Mouse (Mus musculus) cortical plate, adult 2 months (tissue): Measurements from ENCODE around the gene Catsperz. TPM values are rescaled to one million over a fixed set of nuclear protein-coding genes. Genes with fewer than 3 reads are reported as not detected.

Source experiments
- H3K27ac ChIP-seq: fragments of 200-500 bp; 2 replicates; pipeline ENCODE4 v1.5.1; 2012; ENCODE audit warnings: low read length, control low read depth, inconsistent platforms; ENCODE audit not compliant: insufficient read depth
- H3K4me1 ChIP-seq: fragments of 200-500 bp; 2 replicates; pipeline ENCODE4 v1.6.1; 2011; ENCODE audit warnings: low read length; ENCODE audit not compliant: control insufficient read depth, insufficient read depth
- H3K4me3 ChIP-seq: fragments of 200-500 bp; 2 replicates; pipeline ENCODE4 v1.5.1; 2011; ENCODE audit warnings: mild to moderate bottlenecking, low read length, control low read depth; ENCODE audit not compliant: insufficient read depth
- CTCF ChIP-seq: fragments of 200-500 bp; IDR thresholded peaks from 2 replicates; pipeline ENCODE4 v1.5.1; 2011; ENCODE audit warnings: mild to moderate bottlenecking, control low read depth, low read length; ENCODE audit not compliant: insufficient read depth; ENCODE audit errors: extremely low read depth
- POLR2A ChIP-seq: fragments of 200-500 bp; IDR thresholded peaks from 2 replicates; pipeline ENCODE4 v1.6.1; 2011; ENCODE audit warnings: mild to moderate bottlenecking, low read length, control low read depth; ENCODE audit not compliant: insufficient read depth; ENCODE audit errors: extremely low read depth
- polyA plus RNA-seq: library from polyadenylated mRNA; depleted of rRNA; stranded (reverse); fragments of >200 nt; gene quantifications from 2 replicates; pipeline ENCODE4 v1.2.3, GENCODE M21; 2012

The Catsperz gene
- polyA plus RNA-seq, 1 experiment = 33.9 TPM

DNA sequence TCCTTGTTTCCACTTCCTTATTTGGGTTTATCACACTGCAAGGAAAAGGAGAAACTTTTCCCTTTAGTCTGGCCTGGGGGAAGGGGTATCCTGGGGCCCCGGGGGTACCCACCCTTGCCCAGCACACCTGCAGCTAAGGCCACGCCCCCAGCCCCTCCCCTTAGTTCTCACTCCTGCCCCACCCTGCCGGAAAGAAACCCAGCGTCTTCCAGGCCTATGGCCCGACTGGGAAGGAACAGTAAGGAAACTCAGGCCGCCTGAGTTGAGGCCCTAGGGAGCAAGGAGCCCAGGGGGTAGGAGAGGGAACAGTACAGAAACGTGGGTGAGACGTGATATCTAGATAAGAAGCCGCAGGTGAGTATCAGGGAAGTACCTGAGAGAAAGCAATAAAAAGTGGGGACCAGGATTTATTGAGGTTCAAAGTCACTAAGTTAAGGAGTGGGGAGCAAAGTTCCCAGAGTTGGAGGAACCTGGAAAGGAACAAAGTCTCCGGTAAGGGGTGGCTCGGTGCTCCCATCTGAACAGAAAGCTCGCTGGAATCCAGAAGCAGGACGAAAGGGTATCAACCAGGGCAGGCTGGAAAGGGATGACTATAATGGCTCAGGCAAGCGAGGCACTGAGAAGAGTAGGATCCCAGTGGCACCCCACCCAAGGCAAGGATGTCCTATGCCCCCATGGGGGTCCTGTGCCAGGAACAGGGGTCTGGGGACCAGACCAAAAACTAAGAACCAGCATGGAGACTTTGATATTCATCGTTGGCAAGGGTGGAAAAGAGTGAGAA is 43.5 kb upstream of the Catsperz start:
- Histone ChIP-seq H3K4me1 (no peaks in the 10 kb centered on the region), H3K4me3 (peak overlapping the region; percentile 19; the same call in 1 of the 2 replicates), H3K27ac (no peak overlapping the region)
- TF ChIP-seq POLR2A = no peak
- no peak for TF ChIP-seq CTCF

DNA sequence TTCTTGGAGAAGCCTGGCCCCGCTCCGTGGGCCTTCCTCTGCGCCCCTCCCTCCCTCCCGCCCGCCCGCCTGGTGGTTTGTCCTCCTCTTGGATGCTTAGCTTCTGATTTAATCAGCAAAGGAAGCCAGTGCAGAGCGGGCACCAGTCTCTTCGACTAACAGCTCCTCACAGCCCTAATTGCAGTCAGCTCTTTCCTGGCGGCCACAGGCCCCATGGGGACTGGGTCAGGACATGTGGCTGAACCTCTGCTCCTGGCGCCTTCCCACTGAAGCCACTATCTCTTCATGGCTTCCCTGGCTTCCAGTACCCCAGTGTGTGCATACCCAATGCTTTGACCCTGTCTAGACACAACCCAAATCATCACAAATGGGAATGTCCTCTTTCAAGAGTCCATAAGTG is 31.3 kb upstream of the Catsperz start:
- no peak overlapping the region for H3K27ac ChIP-seq
- TF ChIP-seq POLR2A = no peak
- TF ChIP-seq CTCF = no peak
- peaks cover 2% of the 10 kb centered on the region; the same call in 1 of the 2 replicates for H3K4me1 ChIP-seq
- no peak overlapping the region for H3K4me3 ChIP-seq

DNA sequence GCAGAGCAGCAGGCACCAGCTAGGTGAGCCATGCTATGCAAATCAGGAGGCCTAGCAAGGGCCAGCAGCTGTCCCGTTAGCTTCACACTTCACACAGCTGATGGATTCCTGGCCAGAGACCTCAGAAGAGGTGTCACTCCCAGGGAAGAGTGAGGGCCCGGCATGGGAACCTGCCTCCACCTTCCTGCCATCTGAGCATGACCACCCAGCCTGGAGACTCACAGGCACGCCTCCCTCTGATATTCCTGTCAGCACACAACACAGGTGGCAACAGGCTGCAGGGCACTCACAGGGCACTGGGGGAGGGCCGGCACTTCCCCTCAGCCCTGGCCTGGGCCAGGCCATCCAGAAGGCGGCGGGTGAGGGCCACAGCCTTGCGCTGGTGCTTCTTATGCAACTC is 30.2 kb upstream of the Catsperz start:
- peaks cover 2% of the 10 kb centered on the region; the same call in 1 of the 2 replicates for H3K4me1 ChIP-seq
- no peak for TF ChIP-seq POLR2A
- no peak for TF ChIP-seq CTCF
- H3K27ac ChIP-seq = no peak overlapping the region
- H3K4me3 ChIP-seq = no peak overlapping the region

DNA sequence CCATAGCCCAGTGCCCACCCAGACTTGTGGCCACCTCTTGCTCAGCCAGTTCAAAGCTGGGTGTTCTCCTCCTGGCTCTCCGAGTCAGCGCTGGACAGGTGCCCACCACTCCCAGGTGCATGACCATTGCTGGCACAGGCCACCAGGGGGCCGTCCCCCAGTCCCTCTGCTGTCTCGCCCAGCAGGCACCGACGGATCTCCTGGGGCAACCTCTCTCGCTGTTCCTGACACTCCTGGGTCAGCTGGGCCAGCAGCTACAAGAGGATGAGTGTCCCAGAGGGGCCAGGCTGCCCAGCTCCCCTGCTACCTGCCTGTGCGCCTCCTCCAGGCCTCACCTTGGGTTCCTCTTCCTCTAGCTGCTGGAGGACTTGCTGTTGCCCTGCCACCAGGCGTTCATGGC is 28.9 kb upstream of the Catsperz start:
- no peak overlapping the region for H3K27ac ChIP-seq
- H3K4me1 ChIP-seq = peaks cover 2% of the 10 kb centered on the region; the same call in 1 of the 2 replicates
- H3K4me3 ChIP-seq = no peak overlapping the region
- TF ChIP-seq POLR2A (no peak), CTCF (no peak)

DNA sequence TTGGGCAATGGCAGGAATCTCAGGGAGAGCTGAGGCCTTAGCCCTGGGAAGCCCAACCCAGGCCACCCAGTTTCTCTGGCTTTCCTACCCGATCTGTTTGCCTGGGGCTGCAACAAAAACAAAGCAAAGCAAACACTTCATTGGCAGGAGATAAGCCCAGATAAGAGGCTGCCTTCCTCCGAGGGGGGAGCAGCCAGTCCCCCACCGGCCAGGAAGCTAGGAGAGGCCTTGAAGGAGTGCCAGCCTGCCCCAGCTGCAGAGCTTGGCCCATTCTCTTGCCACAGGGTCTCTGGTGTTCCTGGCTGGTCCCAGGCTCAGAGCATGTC is 27.5 kb upstream of the Catsperz start:
- TF ChIP-seq POLR2A (no peak), CTCF (no peak)
- H3K4me3 ChIP-seq = peak overlapping the region; percentile 66
- peaks cover 2% of the 10 kb centered on the region; the same call in 1 of the 2 replicates for H3K4me1 ChIP-seq
- H3K27ac ChIP-seq = peak overlapping the region; percentile 76

DNA sequence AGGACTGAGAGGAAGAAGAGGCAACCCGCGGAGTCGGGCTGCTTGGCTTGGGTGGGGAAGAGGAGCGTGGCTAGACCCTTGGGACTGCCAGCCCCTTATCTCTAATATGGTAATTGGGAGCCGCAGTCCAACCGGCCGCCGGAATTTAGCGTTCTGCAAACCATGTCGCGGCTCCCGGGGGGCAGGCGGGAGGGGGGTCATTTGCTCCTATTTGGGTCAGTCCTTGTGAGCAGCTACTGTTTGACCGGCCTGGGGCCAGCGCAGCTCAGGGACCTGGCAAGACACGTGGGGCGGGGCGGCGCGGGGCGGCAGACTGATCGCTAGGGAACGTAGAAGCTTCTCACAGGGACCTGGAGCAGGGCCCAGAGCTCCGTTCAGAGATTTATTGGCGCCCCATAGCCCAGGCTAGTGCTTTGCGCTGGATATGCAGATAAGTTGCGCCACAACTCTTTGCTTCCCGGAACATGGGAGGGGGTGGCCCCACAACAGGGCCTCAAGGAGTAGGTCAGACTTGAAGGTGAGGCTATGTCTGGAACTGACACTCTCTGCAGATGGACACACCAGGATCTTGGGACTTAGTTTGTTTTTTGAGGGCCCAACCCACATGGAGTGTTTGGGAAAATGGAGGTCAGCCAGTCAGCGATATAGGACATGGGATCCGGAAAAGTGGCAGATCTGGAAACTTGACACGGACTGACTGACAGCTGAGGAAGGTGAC is 27.0 kb upstream of the Catsperz start:
- TF ChIP-seq CTCF = no peak
- no peak for TF ChIP-seq POLR2A
- peaks cover 2% of the 10 kb centered on the region; the same call in 1 of the 2 replicates for H3K4me1 ChIP-seq
- H3K27ac ChIP-seq = peak overlapping the region; percentile 76
- H3K4me3 ChIP-seq = peak overlapping the region; percentile 66

DNA sequence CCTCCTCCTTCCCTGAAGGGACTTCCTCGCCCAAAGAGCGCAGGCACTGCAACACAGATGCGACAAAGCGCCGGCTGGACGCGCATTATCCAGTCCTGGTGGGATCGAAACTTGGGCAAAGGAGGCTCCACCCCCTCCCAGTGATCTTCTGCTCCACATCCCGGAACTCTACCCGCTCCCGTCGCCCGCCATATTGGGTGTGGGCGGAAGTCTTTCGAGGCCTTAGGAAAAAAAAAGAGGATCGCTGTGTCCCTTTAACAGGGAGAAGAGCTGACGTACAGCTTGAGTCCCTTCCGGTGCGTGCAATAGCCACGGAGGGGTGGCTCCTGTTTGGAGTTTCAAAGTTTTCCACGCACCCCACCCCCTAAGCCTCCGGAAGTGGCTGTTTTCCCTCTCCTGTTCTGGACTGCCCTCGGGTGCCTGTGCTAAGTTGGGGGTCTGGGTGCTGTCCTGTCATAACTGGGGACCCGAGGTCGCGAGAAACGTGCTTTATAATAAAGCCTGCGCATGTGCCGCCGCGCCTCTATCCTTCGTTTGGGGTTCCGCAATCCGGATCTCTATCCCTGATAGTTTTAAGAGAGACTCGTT is 26.3 kb upstream of the Catsperz start:
- TF ChIP-seq CTCF (no peak), POLR2A (peak; percentile 69)
- Histone ChIP-seq H3K4me1 (peaks cover 2% of the 10 kb centered on the region; the same call in 1 of the 2 replicates), H3K4me3 (peak overlapping the region; percentile 66), H3K27ac (peak overlapping the region; percentile 76)

DNA sequence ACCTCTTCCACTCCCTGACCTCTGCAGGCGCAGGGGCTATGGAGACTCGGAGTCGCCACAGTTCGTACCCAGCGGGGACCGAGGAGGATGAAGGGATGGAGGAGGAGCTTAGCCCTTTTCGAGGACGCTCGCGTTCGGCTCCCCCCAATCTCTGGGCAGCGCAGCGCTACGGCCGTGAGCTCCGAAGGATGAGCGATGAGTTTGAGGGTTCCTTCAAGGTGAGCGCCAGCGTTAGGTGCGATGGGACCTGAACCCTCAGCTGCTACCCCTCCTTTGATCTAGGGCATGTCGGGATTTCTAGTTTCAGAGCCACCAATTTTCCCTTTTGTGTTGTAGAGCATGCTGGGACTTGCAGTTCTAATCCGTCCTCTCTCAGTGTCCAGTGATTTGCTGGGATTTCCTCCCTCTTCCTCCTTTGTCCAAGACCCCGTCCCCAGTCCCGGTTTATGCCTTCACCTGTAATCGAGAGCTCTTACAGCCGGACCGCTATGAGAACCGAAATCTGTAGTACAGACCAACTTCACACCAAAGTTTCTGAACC is 25.5 kb upstream of the Catsperz start:
- TF ChIP-seq POLR2A (peak; percentile 78; the same call in 1 of the 2 replicates), CTCF (no peak)
- peak overlapping the region; percentile 66 for H3K4me3 ChIP-seq
- peak overlapping the region; percentile 72 for H3K27ac ChIP-seq
- H3K4me1 ChIP-seq = peaks cover 2% of the 10 kb centered on the region; the same call in 1 of the 2 replicates

DNA sequence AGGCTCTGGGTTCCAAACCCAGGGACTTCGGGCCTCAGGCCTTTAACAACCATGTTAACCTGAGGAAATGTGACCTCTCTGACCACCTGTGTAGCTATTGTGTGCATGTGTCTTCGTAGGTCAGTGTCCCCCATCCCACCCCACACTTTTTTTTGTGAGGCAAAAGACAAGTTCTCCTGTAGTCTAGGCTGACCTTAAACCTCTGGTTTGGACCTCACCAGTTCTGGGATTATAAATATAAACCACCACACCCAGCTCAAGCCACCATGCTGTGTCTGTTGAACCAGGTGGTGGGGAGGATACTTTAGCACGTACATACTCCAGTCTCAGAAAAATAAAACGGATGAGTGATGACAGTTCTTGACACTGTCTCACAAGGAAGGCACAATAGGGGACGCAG is 24.8 kb upstream of the Catsperz start:
- TF ChIP-seq CTCF (no peak), POLR2A (no peak)
- peaks cover 2% of the 10 kb centered on the region; the same call in 1 of the 2 replicates for H3K4me1 ChIP-seq
- no peak overlapping the region for H3K27ac ChIP-seq
- H3K4me3 ChIP-seq = peak overlapping the region; percentile 66; the same call in 1 of the 2 replicates
